Mouse (Mus musculus): ENCODE results near the gene Aven.

- no peak for TF ChIP-seq CTCF (conservative IDR thresholded peaks at IDR 0.05; ENCODE audit: low read length)
- no peak for TF ChIP-seq POU5F1 (IDR thresholded peaks at IDR 0.05; ENCODE audit: borderline replicate concordance, low read length)
These were observed 11.2 kb downstream of the Aven start for GRCm38 (mm10) chr2:112503978-112504377.
